Mouse (Mus musculus): ENCODE results near the gene Rassf4. TPM values are rescaled to one million over a fixed set of nuclear protein-coding genes. Genes with fewer than 3 reads are reported as not detected.
"Not testable (repeated sequence)": the region's sequence is repeated elsewhere in the genome, so short reads cannot be mapped to it uniquely, and the experiment has no call there.

Gene Rassf4
- total and polyA plus RNA-seq, 3 experiments, result 0.08 TPM; not detected in 1

GRCm38 (mm10) chr6:116628539-116629171 lies 45.1 kb downstream of the Rassf4 start, which contains the start of gene Zfp422:
Zfp422 (minus strand) TSS chr6:116628999.
- Histone ChIP-seq H3K4me3 (ENCODE audit: control insufficient read depth in 1 of 2, insufficient read depth in 1 of 2, low read depth in 2 of 2, low read length in 2 of 2) (no peak within 1 kb of the TSS), H3K27me3 (ENCODE audit: control insufficient read depth in 1 of 2, insufficient read depth in 2 of 2, low read length in 2 of 2) (no peaks in the 10 kb centered on the region), H3K9me3 (replicated peaks; ENCODE audit: insufficient read depth, low read length) (no peaks in the 10 kb centered on the region), H3K27ac (ENCODE audit: control insufficient read depth, low read depth, low read length) (no peak within 1 kb of the TSS), H3K79me2 (ENCODE audit: control insufficient read depth, insufficient read depth, low read length, poor library complexity) (no peaks in the 10 kb centered on the region), H3K36me3 (ENCODE audit: control insufficient read depth in 1 of 2, insufficient read depth in 2 of 2, low read length in 2 of 2) (no peaks in the 10 kb centered on the region), H3K4me1 (ENCODE audit: control insufficient read depth in 1 of 2, insufficient read depth in 2 of 2, low read length in 2 of 2) (no peaks in the 10 kb centered on the region), H3K9ac (ENCODE audit: control insufficient read depth, low read depth, low read length, poor library complexity, severe bottlenecking) (no peak within 1 kb of the TSS)
- no peak for DNase-seq (ENCODE audit: low read depth, low spot score)
- TF ChIP-seq ZMIZ1 (IDR thresholded peaks at IDR 0.05; ENCODE audit: low read depth, low read length), result no peak
- no peak for TF ChIP-seq SMC3 (IDR thresholded peaks at IDR 0.05; ENCODE audit: low read depth, low read length)
- no peak for TF ChIP-seq ZC3H11A (IDR thresholded peaks at IDR 0.05; ENCODE audit: low read depth, low read length)
- no peak for TF ChIP-seq ELF1 (IDR thresholded peaks at IDR 0.05; ENCODE audit: low read depth, low read length)
- TF ChIP-seq MYC (IDR thresholded peaks at IDR 0.05; ENCODE audit: low read depth, low read length), result no peak

- Histone ChIP-seq H3K79me2 (ENCODE audit: control insufficient read depth, insufficient read depth, low read length, poor library complexity) (no peaks in the 10 kb centered on the region), H3K27ac (ENCODE audit: control insufficient read depth, low read depth, low read length) (no peak overlapping the region), H3K4me3 (ENCODE audit: control insufficient read depth in 1 of 2, insufficient read depth in 1 of 2, low read depth in 2 of 2, low read length in 2 of 2) (no peak overlapping the region), H3K4me1 (ENCODE audit: control insufficient read depth in 1 of 2, insufficient read depth in 2 of 2, low read length in 2 of 2) (no peaks in the 10 kb centered on the region), H3K27me3 (ENCODE audit: control insufficient read depth in 1 of 2, insufficient read depth in 2 of 2, low read length in 2 of 2) (no peaks in the 10 kb centered on the region), H3K9ac (ENCODE audit: control insufficient read depth, low read depth, low read length, poor library complexity, severe bottlenecking) (no peak overlapping the region), H3K36me3 (ENCODE audit: control insufficient read depth in 1 of 2, insufficient read depth in 2 of 2, low read length in 2 of 2) (no peaks in the 10 kb centered on the region), H3K9me3 (replicated peaks; ENCODE audit: insufficient read depth, low read length) (no peaks in the 10 kb centered on the region)
- no peak for DNase-seq (ENCODE audit: low read depth, low spot score)
- no peak for TF ChIP-seq MYC (IDR thresholded peaks at IDR 0.05; ENCODE audit: low read depth, low read length)
- no peak for TF ChIP-seq MAX (IDR thresholded peaks at IDR 0.05; ENCODE audit: low read length)
- TF ChIP-seq BHLHE40 (IDR thresholded peaks at IDR 0.05; ENCODE audit: borderline replicate concordance, low read depth, low read length), result no peak
- TF ChIP-seq CTCF (IDR thresholded peaks at IDR 0.05 in 2 of 3, conservative IDR thresholded peaks at IDR 0.05 in 1 of 3; ENCODE audit: control insufficient read depth in 1 of 3, insufficient read depth in 1 of 3, low read depth in 2 of 3, low read length in 3 of 3, poor library complexity in 1 of 3, severe bottlenecking in 1 of 3), result no peak
- no peak for TF ChIP-seq USF2 (IDR thresholded peaks at IDR 0.05; ENCODE audit: borderline replicate concordance in 1 of 2, insufficient read depth in 1 of 2, low read depth in 1 of 2, low read length in 2 of 2)
- TF ChIP-seq MAZ (IDR thresholded peaks at IDR 0.05; ENCODE audit: low read depth, low read length), result no peak
- no peak for TF ChIP-seq NRF1 (IDR thresholded peaks at IDR 0.05; ENCODE audit: insufficient read depth, low read depth, low read length, poor library complexity, severe bottlenecking)
- no peak for TF ChIP-seq POLR2AphosphoS5 (IDR thresholded peaks at IDR 0.05; ENCODE audit: borderline replicate concordance, low read depth, low read length)
- TF ChIP-seq HCFC1 (IDR thresholded peaks at IDR 0.05; ENCODE audit: low read depth, low read length), result no peak
- TF ChIP-seq RCOR1 (IDR thresholded peaks at IDR 0.05; ENCODE audit: low read depth, low read length), result no peak
- no peak for TF ChIP-seq GATA1 (IDR thresholded peaks at IDR 0.05; ENCODE audit: low read depth, low read length)
- no peak for TF ChIP-seq USF1 (IDR thresholded peaks at IDR 0.05; ENCODE audit: low read depth, low read length)
- no peak for TF ChIP-seq UBTF (IDR thresholded peaks at IDR 0.05; ENCODE audit: borderline replicate concordance, insufficient read depth, low read depth, low read length)
- TF ChIP-seq POLR2AphosphoS2 (IDR thresholded peaks at IDR 0.05; ENCODE audit: low read length), result no peak
Measured at GRCm38 (mm10) chr6:116628095-116628494, 45.7 kb downstream of the Rassf4 start.

GRCm38 (mm10) chr6:116626417-116626816 lies 47.3 kb downstream of the Rassf4 start:
- not testable (repeated sequence) for H3K27ac ChIP-seq (ENCODE audit: control insufficient read depth, low read depth, low read length); H3K9ac ChIP-seq (ENCODE audit: control insufficient read depth, low read depth, low read length, poor library complexity, severe bottlenecking); H3K9me3 ChIP-seq (replicated peaks; ENCODE audit: insufficient read depth, low read length); H3K79me2 ChIP-seq (ENCODE audit: control insufficient read depth, insufficient read depth, low read length, poor library complexity); DNase-seq (ENCODE audit: low read depth, low spot score); H3K4me1 ChIP-seq (ENCODE audit: control insufficient read depth in 1 of 2, insufficient read depth in 2 of 2, low read length in 2 of 2); H3K4me3 ChIP-seq (ENCODE audit: control insufficient read depth in 1 of 2, insufficient read depth in 1 of 2, low read depth in 2 of 2, low read length in 2 of 2); H3K36me3 ChIP-seq (ENCODE audit: control insufficient read depth in 1 of 2, insufficient read depth in 2 of 2, low read length in 2 of 2); H3K27me3 ChIP-seq (ENCODE audit: control insufficient read depth in 1 of 2, insufficient read depth in 2 of 2, low read length in 2 of 2)

Data from MEL (cell line).